Mouse (Mus musculus) kidney, adult 2 months (tissue): ENCODE results near the gene Arf1.

Experiments
- CTCF ChIP-seq: fragments of 200-500 bp; conservative IDR thresholded peaks from 2 replicates; pipeline ENCODE4 v1.5.1; 2011; ENCODE audit warnings: low read depth, mild to moderate bottlenecking, control low read depth, low read length, moderate library complexity, mixed read lengths; ENCODE audit not compliant: insufficient read depth, insufficient read length
- POLR2A ChIP-seq: fragments of 200-500 bp; IDR thresholded peaks from one replicate; pipeline ENCODE4 v1.6.1; 2011; ENCODE audit warnings: low read depth, low read length, control low read depth

GRCm38 (mm10) chr11:59274184-59274583 is 46.1 kb upstream of the Arf1 start:
- TF ChIP-seq CTCF: no peak
- no peak for TF ChIP-seq POLR2A
